ENCODE assay signal across 9 mouse cellular contexts in genomic region chr14:118235361-118235972, GRCm38 (mm10). TPM values are rescaled to one million over a fixed set of nuclear protein-coding genes. Genes with fewer than 3 reads are reported as not detected.
DNase-seq lines count a peak whose midpoint lies in the region; ATAC-seq and TF ChIP-seq lines count a peak whose summit lies in the region.
"Had no signal": no experiment of that assay in that cellular context is flagged by ENCODE, and none has a peak within 500 bp of the region (broad histone marks: within the 10 kb centered on the region; RNA-seq: fewer than 3 reads in every experiment).

No protein-coding gene starts in this region.

- no peak for ATAC-seq in forebrain, embryonic 14.5 days
- no peak for ATAC-seq in kidney, embryonic 15.5 days (replicated peaks; ENCODE audit: low FRiP score)
- no peak for ATAC-seq in midbrain, embryonic 14.5 days (ENCODE audit: low FRiP score, low TSS enrichment)

- no peak for TF ChIP-seq CTCF in left cerebral cortex, adult 2 months (IDR thresholded peaks at IDR 0.05)

- H3K4me1 ChIP-seq in forebrain, embryonic 14.5 days (ENCODE audit: control insufficient read depth, insufficient read depth, low read length): peaks cover 3% of the 10 kb centered on the region; the same call in 1 of the 2 replicates
- peaks cover 36% of the 10 kb centered on the region for H3K4me1 ChIP-seq in kidney, embryonic 15.5 days
- 0 out of 2 replicates have a peak, but pooled peaks cover 8% of the 10 kb centered on the region for H3K4me1 ChIP-seq in midbrain, embryonic 14.5 days (ENCODE audit: control insufficient read depth, insufficient read depth, low read length)

- H3K9me3 ChIP-seq in forebrain, embryonic 14.5 days (replicated peaks; ENCODE audit: control insufficient read depth, low read length): no peaks in the 10 kb centered on the region
- H3K9me3 ChIP-seq in kidney, embryonic 15.5 days (replicated peaks): no peaks in the 10 kb centered on the region
- no peaks in the 10 kb centered on the region for H3K9me3 ChIP-seq in midbrain, embryonic 14.5 days (ENCODE audit: control insufficient read depth, low read length)

- H3K4me2 ChIP-seq in forebrain, embryonic 14.5 days (ENCODE audit: low read length): peak overlapping the region; percentile 87
- peak overlapping the region; percentile 97 for H3K4me2 ChIP-seq in kidney, embryonic 15.5 days
- H3K4me2 ChIP-seq in midbrain, embryonic 14.5 days (ENCODE audit: low read length): peak overlapping the region; percentile 84

- peak overlapping the region; percentile 89 for H3K9ac ChIP-seq in forebrain, embryonic 14.5 days (ENCODE audit: low read length)
- H3K9ac ChIP-seq in kidney, embryonic 15.5 days: no peak overlapping the region
- peak overlapping the region; percentile 80 for H3K9ac ChIP-seq in midbrain, embryonic 14.5 days (replicated peaks; ENCODE audit: low read length)

- H3K4me3 ChIP-seq in left cerebral cortex, adult 2 months: peak overlapping the region; percentile 40
- peak overlapping the region; percentile 68 for H3K4me3 ChIP-seq in forebrain, embryonic 14.5 days (ENCODE audit: low read depth, low read length)
- peak overlapping the region; percentile 56 for H3K4me3 ChIP-seq in kidney, embryonic 15.5 days (replicated peaks)
- peak overlapping the region; percentile 65 for H3K4me3 ChIP-seq in midbrain, embryonic 14.5 days (replicated peaks; ENCODE audit: low read depth, low read length)

- intact Hi-C loops in left cerebral cortex, adult 2 months (cut with DNase I): loop anchor here (5.0 kb wide), 1 partner anchor 152 kb away; no protein-coding TSS in a partner anchor

- peak overlapping the region; percentile 12; the same call in 1 of the 2 replicates for H3K27ac ChIP-seq in left cerebral cortex, adult 2 months
- peak overlapping the region; percentile 82 for H3K27ac ChIP-seq in forebrain, embryonic 14.5 days (ENCODE audit: low read depth, low read length)
- no peak overlapping the region for H3K27ac ChIP-seq in kidney, embryonic 15.5 days
- H3K27ac ChIP-seq in midbrain, embryonic 14.5 days (replicated peaks; ENCODE audit: low read depth, low read length): peak overlapping the region; percentile 89

- no peaks in the 10 kb centered on the region for H3K36me3 ChIP-seq in forebrain, embryonic 14.5 days (ENCODE audit: control insufficient read depth, insufficient read depth, low read length)
- no peaks in the 10 kb centered on the region for H3K36me3 ChIP-seq in kidney, embryonic 15.5 days
- no peaks in the 10 kb centered on the region for H3K36me3 ChIP-seq in midbrain, embryonic 14.5 days (ENCODE audit: control insufficient read depth, insufficient read depth, low read length)

- H3K27me3 ChIP-seq in forebrain, embryonic 14.5 days (replicated peaks; ENCODE audit: control insufficient read depth, insufficient read depth, low read length): peaks cover 9% of the 10 kb centered on the region
- peaks cover 93% of the 10 kb centered on the region for H3K27me3 ChIP-seq in kidney, embryonic 15.5 days
- peaks cover 30% of the 10 kb centered on the region for H3K27me3 ChIP-seq in midbrain, embryonic 14.5 days (ENCODE audit: control insufficient read depth, insufficient read depth, low read length)

- under 1% methylated on average over 62 of the region's 62 CpGs for WGBS in forebrain, embryonic 14.5 days
- WGBS in kidney, embryonic 15.5 days: under 1% methylated on average over 58 of the region's 62 CpGs
- under 1% methylated on average over 61 of the region's 62 CpGs for WGBS in midbrain, embryonic 14.5 days

- peak in 1 of 2 experiments; percentile 21 for DNase-seq in left cerebral cortex, adult 2 months (ENCODE audit: extremely low spot score in 1 of 2, low spot score in 2 of 2)
- no peak for DNase-seq in left cerebral cortex, adult 8-10 months (ENCODE audit: low spot score in 2 of 2)
- peak; percentile 35 for DNase-seq in adrenal gland, postnatal 10 days
- peak; percentile 46 for DNase-seq in forebrain, embryonic 14.5 days (ENCODE audit: low spot score)
- DNase-seq in midbrain, embryonic 14.5 days: peak; percentile 74
- no peak for DNase-seq in frontal cortex, postnatal 14 days (ENCODE audit: low spot score in 2 of 2)
- no peak for DNase-seq in urinary bladder, postnatal 4 days (ENCODE audit: low spot score in 2 of 2)

RNA-seq across cellular contexts. Expression of gene Sox21, which starts 1.4 kb away (rescaled TPM):
- total RNA-seq in left cerebral cortex, adult 2 months (2021): 10 to 100 TPM in 1 of 2 experiments, 1 to 10 TPM in 1; 10.0 to 10.6 TPM
- total RNA-seq in left cerebral cortex, adult 8-10 months (2022): 1 to 10 TPM; 7.0 to 8.6 (median 8.0) TPM
- not detected for total RNA-seq in adrenal gland, postnatal 10 days (2021)
- polyA plus RNA-seq in forebrain, embryonic 14.5 days (2014; fragmentation: Nextera tagmentation; extraction: Ambion mirVana): 6.6 and 9.3 TPM in 2 replicates
- polyA plus RNA-seq in kidney, embryonic 15.5 days (2015; fragmentation: Nextera tagmentation; extraction: Ambion mirVana): 0.08 TPM in 1 of 2 replicates, not detected in the other
- polyA plus RNA-seq in midbrain, embryonic 14.5 days (2014; fragmentation: Nextera tagmentation; extraction: Ambion mirVana): 18.4 and 22.2 TPM in 2 replicates

RNA-seq across cellular contexts. Expression of gene Gm9376, which starts 31.3 kb away (rescaled TPM):
- not detected for total RNA-seq in left cerebral cortex, adult 2 months (2021)
- not detected for total RNA-seq in left cerebral cortex, adult 8-10 months (2022)
- total RNA-seq in adrenal gland, postnatal 10 days (2021): not detected
- polyA plus RNA-seq in forebrain, embryonic 14.5 days (2014; fragmentation: Nextera tagmentation; extraction: Ambion mirVana): not detected in 2 replicates
- not detected in 2 replicates for polyA plus RNA-seq in kidney, embryonic 15.5 days (2015; fragmentation: Nextera tagmentation; extraction: Ambion mirVana)
- not detected in 2 replicates for polyA plus RNA-seq in midbrain, embryonic 14.5 days (2014; fragmentation: Nextera tagmentation; extraction: Ambion mirVana)
- total RNA-seq: heart, postnatal 14 days had no signal

Comparison
In these comparisons a context has a peak if more than half of its experiments do, and no peak if none do; other contexts are left out.
1. DNase-seq: peak in adrenal gland, postnatal 10 days (single experiment), forebrain, embryonic 14.5 days (single experiment) and midbrain, embryonic 14.5 days (single experiment); none in left cerebral cortex, adult 8-10 months (0 of 2), frontal cortex, postnatal 14 days (0 of 2) and urinary bladder, postnatal 4 days (0 of 2).
2. RNA of gene Sox21, which starts 1.4 kb away (total RNA-seq): 10.0 to 10.6 TPM in left cerebral cortex, adult 2 months and 7.0 to 8.6 TPM in left cerebral cortex, adult 8-10 months; not detected in adrenal gland, postnatal 10 days; every median in the first group is over 4 times any median in the second.
3. Peak in every context shown above with its lines, with median percentiles within 50 percentile points of each other: H3K4me3 ChIP-seq and H3K4me2 ChIP-seq.